Mouse (Mus musculus) testis, adult 2 months (tissue): Measurements from ENCODE around the gene Trnp1.

ENCODE experiments used
- CTCF ChIP-seq: fragments of 200-500 bp; IDR thresholded peaks from 2 replicates; pipeline ENCODE4 v1.5.1; 2012; ENCODE audit warnings: low read depth, mild to moderate bottlenecking, inconsistent platforms, low read length, moderate library complexity; ENCODE audit not compliant: control insufficient read depth, insufficient read depth, insufficient replicate concordance
- POLR2A ChIP-seq: fragments of 200-500 bp; IDR thresholded peaks from 2 replicates; pipeline ENCODE4 v1.6.1; 2012; ENCODE audit warnings: low read depth, mild to moderate bottlenecking, inconsistent platforms, low read length, moderate library complexity; ENCODE audit not compliant: control insufficient read depth

GRCm38 (mm10) chr4:133521502-133521901, 23.2 kb upstream of the Trnp1 start:
- TF ChIP-seq POLR2A (no peak), CTCF (no peak)
